Mouse (Mus musculus) liver, embryonic 14.5 days (tissue): ENCODE measurements at regions not wholly inside any gene's neighbourhood (a gene's known extent, or its start where the extent isn't known, plus 50 kb on each side); places are given as distances from the start of the nearest gene placed in this dataset.

Experiments used
- CTCF ChIP-seq: IDR thresholded peaks from 2 replicates; pipeline ENCODE4 v1.5.1; 2016; ENCODE audit warnings: antibody characterized with exemption, low read depth, control low read depth
- EP300 ChIP-seq: IDR thresholded peaks from 2 replicates; pipeline ENCODE4 v1.6.1; 2016; ENCODE audit warnings: antibody characterized with exemption, low read depth

DNA sequence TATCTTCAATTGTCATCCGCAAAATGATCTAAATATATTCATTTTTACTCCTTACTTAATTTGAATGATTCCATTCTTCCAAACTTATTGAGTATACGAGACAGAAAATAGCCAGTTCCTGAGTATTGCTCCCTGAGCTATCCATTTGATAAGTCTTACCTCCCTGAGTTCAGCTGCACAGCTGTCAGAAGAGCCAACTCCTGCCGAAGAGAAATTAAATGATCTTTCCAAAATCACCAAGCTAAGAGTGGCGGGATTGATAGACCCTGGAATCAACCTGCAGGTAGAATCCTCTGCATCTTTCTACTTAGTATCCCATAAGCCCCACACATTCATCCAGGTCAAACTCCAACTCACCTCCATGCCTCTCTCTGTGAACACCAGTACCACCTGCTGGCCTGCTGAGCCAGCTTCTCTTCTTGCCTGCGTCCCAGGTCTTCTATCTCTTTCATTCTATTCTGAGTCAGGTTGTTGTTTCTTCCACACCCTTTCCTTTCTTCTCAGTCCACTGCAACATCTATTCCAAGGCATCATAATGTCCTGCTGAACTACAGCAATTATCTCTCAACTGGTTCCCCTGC is 124.2 kb downstream of the Cpeb2 start:
- TF ChIP-seq CTCF (peak; percentile 48), EP300 (no peak)
